Mouse (Mus musculus): ENCODE measurements around the gene Serpina9. TPM values are rescaled to one million over a fixed set of nuclear protein-coding genes. Genes with fewer than 3 reads are reported as not detected.

The Serpina9 gene
- polyA plus RNA-seq, 1 experiment from 2014 or later, result not detected

DNA sequence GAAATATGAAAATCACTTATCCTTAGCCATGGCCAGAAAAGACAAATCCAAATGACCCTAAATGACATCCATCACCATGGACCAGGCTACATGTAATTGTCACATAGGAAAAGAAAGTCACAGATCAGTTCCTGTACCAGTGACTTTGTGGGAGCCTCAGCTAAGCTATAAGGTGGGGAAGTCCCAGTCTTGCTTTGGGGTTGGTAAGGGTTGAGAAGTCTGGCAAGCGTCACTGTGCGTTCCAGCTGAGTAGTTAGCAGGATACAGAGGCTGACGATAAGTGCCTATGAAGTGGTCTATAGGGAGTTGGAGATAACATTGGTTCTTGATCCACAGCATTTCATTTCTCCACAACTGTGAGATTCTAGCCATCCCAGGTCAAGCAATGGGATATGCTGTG lies 1.7 kb upstream of the Serpina9 start:
- H3K27ac ChIP-seq (ENCODE audit: low read depth, low read length), result no peak overlapping the region
- no peaks in the 10 kb centered on the region for H3K9me3 ChIP-seq (ENCODE audit: control insufficient read depth)
- H3K4me2 ChIP-seq (replicated peaks; ENCODE audit: low read depth), result no peak overlapping the region
- H3K4me1 ChIP-seq (replicated peaks; ENCODE audit: control insufficient read depth, insufficient read depth, low read length), result no peaks in the 10 kb centered on the region
- no peaks in the 10 kb centered on the region for H3K27me3 ChIP-seq (replicated peaks; ENCODE audit: control insufficient read depth, insufficient read depth, low read length)
- 72% methylated on average over 3 of the region's 3 CpGs for WGBS
- H3K36me3 ChIP-seq (ENCODE audit: control insufficient read depth, insufficient read depth), result no peaks in the 10 kb centered on the region
- H3K4me3 ChIP-seq (ENCODE audit: low read depth, low read length), result no peak overlapping the region
- H3K9ac ChIP-seq (ENCODE audit: low read depth, low read length), result no peak overlapping the region
- TF ChIP-seq CTCF (IDR thresholded peaks at IDR 0.05; ENCODE audit: low read depth), result no peak
- ATAC-seq, result no peak

DNA sequence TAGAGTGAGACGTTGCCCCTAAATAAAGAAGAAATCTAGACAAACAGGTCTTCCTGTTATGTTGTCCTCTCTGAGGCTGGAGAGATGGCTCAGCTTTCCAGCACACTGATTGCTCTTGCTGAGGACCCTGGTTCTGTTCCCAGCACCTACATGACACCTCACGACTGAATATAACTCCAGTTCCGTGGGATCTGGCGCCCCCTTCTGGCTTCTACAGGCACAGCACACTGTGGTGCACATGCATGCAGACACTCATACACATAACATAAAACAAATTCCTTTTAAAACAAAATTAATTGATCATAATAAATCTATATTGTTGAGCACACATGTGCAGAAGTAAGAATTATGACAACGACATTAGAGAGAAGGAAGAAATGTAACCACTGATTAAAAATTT lies 8.9 kb downstream of the Serpina9 start:
- H3K27me3 ChIP-seq (replicated peaks; ENCODE audit: control insufficient read depth, insufficient read depth, low read length), result no peaks in the 10 kb centered on the region
- H3K4me2 ChIP-seq (replicated peaks; ENCODE audit: low read depth), result no peak overlapping the region
- no peak overlapping the region for H3K27ac ChIP-seq (ENCODE audit: low read depth, low read length)
- no peak overlapping the region for H3K4me3 ChIP-seq (ENCODE audit: low read depth, low read length)
- H3K9ac ChIP-seq (ENCODE audit: low read depth, low read length), result no peak overlapping the region
- 84% methylated on average over 5 of the region's 5 CpGs for WGBS
- peak; percentile 12; the same call in 1 of the 2 replicates for TF ChIP-seq CTCF (IDR thresholded peaks at IDR 0.05; ENCODE audit: low read depth)
- 0 out of 2 replicates have a peak, but pooled peaks cover 8% of the 10 kb centered on the region for H3K4me1 ChIP-seq (replicated peaks; ENCODE audit: control insufficient read depth, insufficient read depth, low read length)
- H3K36me3 ChIP-seq (ENCODE audit: control insufficient read depth, insufficient read depth), result no peaks in the 10 kb centered on the region
- no peak for ATAC-seq
- no peaks in the 10 kb centered on the region for H3K9me3 ChIP-seq (ENCODE audit: control insufficient read depth)

DNA sequence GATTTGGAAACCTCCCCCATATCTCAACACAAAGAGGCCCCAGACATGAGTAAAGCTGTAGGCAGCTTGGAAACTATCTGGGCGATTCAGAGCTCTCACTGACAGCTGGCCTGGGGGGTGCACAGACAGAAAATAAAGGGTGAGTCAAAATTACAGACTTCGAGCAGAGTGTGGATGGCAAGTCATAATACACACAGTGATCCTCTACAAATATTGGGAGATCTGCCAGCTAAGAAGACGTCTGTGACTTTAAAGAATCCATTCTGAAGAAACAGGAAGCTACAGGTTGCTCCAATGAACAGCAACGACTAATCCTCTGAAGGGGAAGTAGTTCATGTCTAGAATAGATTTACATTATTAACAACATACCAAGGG lies 10.3 kb downstream of the Serpina9 start:
- no peaks in the 10 kb centered on the region for H3K9me3 ChIP-seq (ENCODE audit: control insufficient read depth)
- no peak overlapping the region for H3K9ac ChIP-seq (ENCODE audit: low read depth, low read length)
- H3K27me3 ChIP-seq (replicated peaks; ENCODE audit: control insufficient read depth, insufficient read depth, low read length), result no peaks in the 10 kb centered on the region
- H3K4me3 ChIP-seq (ENCODE audit: low read depth, low read length), result no peak overlapping the region
- no peak overlapping the region for H3K27ac ChIP-seq (ENCODE audit: low read depth, low read length)
- no peak for ATAC-seq
- 0 out of 2 replicates have a peak, but pooled peaks cover 8% of the 10 kb centered on the region for H3K4me1 ChIP-seq (replicated peaks; ENCODE audit: control insufficient read depth, insufficient read depth, low read length)
- no peak for TF ChIP-seq CTCF (IDR thresholded peaks at IDR 0.05; ENCODE audit: low read depth)
- H3K36me3 ChIP-seq (ENCODE audit: control insufficient read depth, insufficient read depth), result no peaks in the 10 kb centered on the region
- WGBS, result 27% methylated on average over 4 of the region's 4 CpGs
- H3K4me2 ChIP-seq (replicated peaks; ENCODE audit: low read depth), result no peak overlapping the region

DNA sequence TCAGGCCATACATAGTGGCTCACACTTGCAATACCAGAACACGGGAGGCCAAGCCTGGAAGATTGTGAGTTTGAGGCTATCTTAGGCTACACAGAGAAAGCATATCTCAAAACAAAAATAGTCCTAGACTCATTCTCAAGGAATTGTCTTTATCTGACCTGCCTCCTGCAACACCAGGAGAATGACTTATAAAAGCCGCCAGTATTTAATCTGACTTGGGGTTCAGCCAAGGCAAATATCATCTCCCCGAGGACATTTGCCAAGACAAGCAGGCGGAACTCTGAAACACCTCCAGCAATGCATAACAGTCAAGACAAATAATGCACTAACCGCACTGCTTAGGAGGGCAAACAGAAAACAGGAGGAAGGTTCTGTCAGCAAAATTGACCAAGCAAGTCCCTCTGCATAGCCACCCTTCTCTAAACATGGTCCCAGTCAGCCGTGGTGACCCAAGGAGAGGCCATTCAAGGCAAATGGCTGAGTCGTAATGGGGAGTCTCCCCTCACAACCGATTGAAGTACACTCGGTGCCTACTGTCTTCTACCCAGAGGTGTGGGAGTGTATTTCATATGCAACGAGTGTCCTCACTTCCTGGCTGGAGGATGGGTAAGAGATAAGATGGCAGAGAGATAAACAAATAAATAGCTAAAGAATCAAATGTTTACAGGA lies 10.9 kb downstream of the Serpina9 start:
- Histone ChIP-seq H3K4me1 (replicated peaks; ENCODE audit: control insufficient read depth, insufficient read depth, low read length) (0 out of 2 replicates have a peak, but pooled peaks cover 8% of the 10 kb centered on the region), H3K4me2 (replicated peaks; ENCODE audit: low read depth) (no peak overlapping the region), H3K4me3 (ENCODE audit: low read depth, low read length) (no peak overlapping the region), H3K9ac (ENCODE audit: low read depth, low read length) (no peak overlapping the region), H3K36me3 (ENCODE audit: control insufficient read depth, insufficient read depth) (no peaks in the 10 kb centered on the region), H3K27me3 (replicated peaks; ENCODE audit: control insufficient read depth, insufficient read depth, low read length) (no peaks in the 10 kb centered on the region), H3K9me3 (ENCODE audit: control insufficient read depth) (no peaks in the 10 kb centered on the region), H3K27ac (ENCODE audit: low read depth, low read length) (no peak overlapping the region)
- TF ChIP-seq CTCF (IDR thresholded peaks at IDR 0.05; ENCODE audit: low read depth), result no peak
- 32% methylated on average over 10 of the region's 10 CpGs for WGBS
- ATAC-seq, result no peak

DNA sequence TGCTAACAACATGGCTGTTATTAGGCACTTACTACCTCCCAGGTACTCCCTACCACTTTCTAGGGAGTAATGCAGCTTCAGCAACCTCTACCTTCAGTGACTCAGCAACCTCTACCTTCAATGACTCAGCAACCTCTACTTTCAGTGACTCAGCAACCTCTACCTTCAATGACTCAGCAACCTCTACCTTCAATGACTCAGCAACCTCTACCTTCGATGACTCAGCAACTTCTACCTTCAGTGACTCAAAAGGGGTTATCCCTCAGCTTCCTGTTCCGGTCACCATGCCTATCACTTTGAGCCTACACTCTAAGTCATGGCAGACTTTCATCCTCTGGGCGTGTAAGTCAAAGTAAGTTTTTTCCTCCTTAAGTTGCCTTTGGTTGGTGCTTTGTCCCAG lies 13.0 kb downstream of the Serpina9 start:
- H3K9ac ChIP-seq (ENCODE audit: low read depth, low read length), result no peak overlapping the region
- peak; percentile 41; the same call in 1 of the 2 replicates for ATAC-seq
- H3K4me3 ChIP-seq (ENCODE audit: low read depth, low read length), result no peak overlapping the region
- 89% methylated on average over 3 of the region's 3 CpGs for WGBS
- no peaks in the 10 kb centered on the region for H3K27me3 ChIP-seq (replicated peaks; ENCODE audit: control insufficient read depth, insufficient read depth, low read length)
- no peak overlapping the region for H3K27ac ChIP-seq (ENCODE audit: low read depth, low read length)
- 0 out of 2 replicates have a peak, but pooled peaks cover 8% of the 10 kb centered on the region for H3K4me1 ChIP-seq (replicated peaks; ENCODE audit: control insufficient read depth, insufficient read depth, low read length)
- H3K4me2 ChIP-seq (replicated peaks; ENCODE audit: low read depth), result no peak overlapping the region
- no peaks in the 10 kb centered on the region for H3K9me3 ChIP-seq (ENCODE audit: control insufficient read depth)
- H3K36me3 ChIP-seq (ENCODE audit: control insufficient read depth, insufficient read depth), result no peaks in the 10 kb centered on the region
- TF ChIP-seq CTCF (IDR thresholded peaks at IDR 0.05; ENCODE audit: low read depth), result no peak

DNA sequence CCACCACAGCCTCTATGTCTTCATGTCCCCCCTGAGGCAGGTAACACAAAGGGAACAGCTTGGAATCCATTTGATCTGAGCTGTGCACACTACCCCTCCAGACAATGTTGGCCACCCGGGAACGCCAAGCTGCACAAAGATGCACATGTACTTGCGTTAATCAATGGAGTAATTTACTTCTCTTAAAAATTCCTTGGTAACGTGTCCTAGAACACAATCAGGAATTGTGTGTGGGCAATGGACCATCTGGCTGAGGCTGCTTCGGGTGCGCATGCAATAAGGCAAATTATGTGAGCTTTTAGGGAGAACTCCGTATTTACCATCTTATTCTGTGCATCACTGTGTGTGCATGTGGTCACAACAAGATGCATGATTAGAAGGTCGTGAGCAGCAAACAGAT lies 13.9 kb downstream of the Serpina9 start:
- H3K36me3 ChIP-seq (ENCODE audit: control insufficient read depth, insufficient read depth), result no peaks in the 10 kb centered on the region
- no peak overlapping the region for H3K27ac ChIP-seq (ENCODE audit: low read depth, low read length)
- no peaks in the 10 kb centered on the region for H3K27me3 ChIP-seq (replicated peaks; ENCODE audit: control insufficient read depth, insufficient read depth, low read length)
- H3K4me2 ChIP-seq (replicated peaks; ENCODE audit: low read depth), result no peak overlapping the region
- H3K4me3 ChIP-seq (ENCODE audit: low read depth, low read length), result no peak overlapping the region
- no peaks in the 10 kb centered on the region for H3K9me3 ChIP-seq (ENCODE audit: control insufficient read depth)
- no peak for ATAC-seq
- H3K9ac ChIP-seq (ENCODE audit: low read depth, low read length), result no peak overlapping the region
- WGBS, result 86% methylated on average over 8 of the region's 8 CpGs
- TF ChIP-seq CTCF (IDR thresholded peaks at IDR 0.05; ENCODE audit: low read depth), result no peak
- 0 out of 2 replicates have a peak, but pooled peaks cover 8% of the 10 kb centered on the region for H3K4me1 ChIP-seq (replicated peaks; ENCODE audit: control insufficient read depth, insufficient read depth, low read length)
